Mouse (Mus musculus): ENCODE data around the gene Il17ra. TPM values are rescaled to one million over a fixed set of nuclear protein-coding genes. Genes with fewer than 3 reads are reported as not detected.
A peak's percentile ranks its signal among the peaks of the same experiment; 100 is the strongest.

The Il17ra gene
- total and polyA plus RNA-seq, 3 experiments = 4.4 to 10.3 (median 6.0) TPM

DNA sequence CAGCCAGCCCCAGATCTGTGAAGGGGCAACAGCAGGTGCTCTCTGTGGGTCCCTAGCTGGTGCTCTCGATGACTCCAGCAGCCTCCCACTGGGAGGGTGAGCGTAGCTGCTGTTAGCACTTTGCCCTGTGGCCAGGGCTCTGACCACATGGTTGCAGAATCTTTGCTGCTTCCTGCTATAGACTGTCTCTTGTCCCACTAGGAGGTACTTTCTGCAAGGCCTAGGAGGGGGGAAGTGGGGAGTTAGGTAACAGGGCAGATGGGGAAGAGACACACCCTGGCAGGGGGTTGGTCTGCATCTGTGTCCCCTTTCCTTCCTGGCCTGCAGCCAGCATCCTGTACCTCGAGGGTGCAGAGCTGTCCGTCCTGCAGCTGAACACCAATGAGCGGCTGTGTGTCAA, 10.4 kb downstream of the Il17ra start:
- no peak for TF ChIP-seq CTCF (IDR thresholded peaks at IDR 0.05; ENCODE audit: low read depth, low read length)
- H3K36me3 ChIP-seq (replicated peaks) = peaks cover 72% of the 10 kb centered on the region
- H3K9me3 ChIP-seq (replicated peaks) = no peaks in the 10 kb centered on the region
- ATAC-seq (ENCODE audit: extremely low read depth, insufficient number of reproducible peaks, low FRiP score, poor library complexity, severe bottlenecking) (no peak), DNase-seq (ENCODE audit: low spot score) (no peak)
- peaks cover 23% of the 10 kb centered on the region for H3K4me1 ChIP-seq (ENCODE audit: insufficient read depth, low read depth, low read length)
- H3K27me3 ChIP-seq (ENCODE audit: insufficient read depth, low read length) = no peaks in the 10 kb centered on the region
- H3K4me3 ChIP-seq (ENCODE audit: low read depth, low read length) = no peak overlapping the region

GRCm38 (mm10) chr6:120475288-120475687, 12.2 kb downstream of the Il17ra start:
- Histone ChIP-seq H3K36me3 (replicated peaks) (peaks cover 87% of the 10 kb centered on the region), H3K9me3 (replicated peaks) (no peaks in the 10 kb centered on the region), H3K27me3 (ENCODE audit: insufficient read depth, low read length) (no peaks in the 10 kb centered on the region), H3K4me3 (ENCODE audit: low read depth, low read length) (no peak overlapping the region), H3K4me1 (ENCODE audit: insufficient read depth, low read depth, low read length) (peaks cover 17% of the 10 kb centered on the region)
- DNase-seq (ENCODE audit: low spot score) = no peak
- no peak for ATAC-seq (ENCODE audit: extremely low read depth, insufficient number of reproducible peaks, low FRiP score, poor library complexity, severe bottlenecking)
- no peak for TF ChIP-seq GATA1 (IDR thresholded peaks at IDR 0.05; ENCODE audit: borderline replicate concordance, low read length)
- TF ChIP-seq POLR2AphosphoS5 (IDR thresholded peaks at IDR 0.05; ENCODE audit: insufficient replicate concordance, low read depth, low read length) = no peak
- TF ChIP-seq GATA2 (IDR thresholded peaks at IDR 0.05; ENCODE audit: borderline replicate concordance, low read depth, low read length) = no peak
- no peak for TF ChIP-seq TAL1 (conservative IDR thresholded peaks at IDR 0.05; ENCODE audit: low read depth, low read length)
- TF ChIP-seq CTCF (IDR thresholded peaks at IDR 0.05; ENCODE audit: low read depth, low read length) = no peak

- no peak overlapping the region for H3K4me3 ChIP-seq (ENCODE audit: low read depth, low read length)
- no peak for TF ChIP-seq GATA2 (IDR thresholded peaks at IDR 0.05; ENCODE audit: borderline replicate concordance, low read depth, low read length)
- no peak for TF ChIP-seq POLR2AphosphoS5 (IDR thresholded peaks at IDR 0.05; ENCODE audit: insufficient replicate concordance, low read depth, low read length)
- no peak for TF ChIP-seq TAL1 (conservative IDR thresholded peaks at IDR 0.05; ENCODE audit: low read depth, low read length)
- no peak for TF ChIP-seq CTCF (IDR thresholded peaks at IDR 0.05; ENCODE audit: low read depth, low read length)
- TF ChIP-seq GATA1 (IDR thresholded peaks at IDR 0.05; ENCODE audit: borderline replicate concordance, low read length) = no peak
- peaks cover 12% of the 10 kb centered on the region; the same call in 1 of the 2 replicates for H3K4me1 ChIP-seq (ENCODE audit: insufficient read depth, low read depth, low read length)
- no peaks in the 10 kb centered on the region for H3K27me3 ChIP-seq (ENCODE audit: insufficient read depth, low read length)
- ATAC-seq (ENCODE audit: extremely low read depth, insufficient number of reproducible peaks, low FRiP score, poor library complexity, severe bottlenecking) (no peak), DNase-seq (ENCODE audit: low spot score) (no peak)
- peaks cover 95% of the 10 kb centered on the region for H3K36me3 ChIP-seq (replicated peaks)
- no peaks in the 10 kb centered on the region for H3K9me3 ChIP-seq (replicated peaks)
Observed at GRCm38 (mm10) chr6:120479302-120479701, 16.3 kb downstream of the Il17ra start.

GRCm38 (mm10) chr6:120480361-120480760, 17.3 kb downstream of the Il17ra start:
- TF ChIP-seq POLR2AphosphoS5 (IDR thresholded peaks at IDR 0.05; ENCODE audit: insufficient replicate concordance, low read depth, low read length) = no peak
- TF ChIP-seq GATA2 (IDR thresholded peaks at IDR 0.05; ENCODE audit: borderline replicate concordance, low read depth, low read length) = no peak
- no peak for TF ChIP-seq TAL1 (conservative IDR thresholded peaks at IDR 0.05; ENCODE audit: low read depth, low read length)
- TF ChIP-seq GATA1 (IDR thresholded peaks at IDR 0.05; ENCODE audit: borderline replicate concordance, low read length) = no peak
- no peak for TF ChIP-seq CTCF (IDR thresholded peaks at IDR 0.05; ENCODE audit: low read depth, low read length)
- Histone ChIP-seq H3K27me3 (ENCODE audit: insufficient read depth, low read length) (no peaks in the 10 kb centered on the region), H3K36me3 (replicated peaks) (peaks cover 87% of the 10 kb centered on the region), H3K4me1 (ENCODE audit: insufficient read depth, low read depth, low read length) (peaks cover 19% of the 10 kb centered on the region), H3K9me3 (replicated peaks) (no peaks in the 10 kb centered on the region), H3K4me3 (ENCODE audit: low read depth, low read length) (no peak overlapping the region)
- ATAC-seq (ENCODE audit: extremely low read depth, insufficient number of reproducible peaks, low FRiP score, poor library complexity, severe bottlenecking) (no peak), DNase-seq (ENCODE audit: low spot score) (no peak)

DNA sequence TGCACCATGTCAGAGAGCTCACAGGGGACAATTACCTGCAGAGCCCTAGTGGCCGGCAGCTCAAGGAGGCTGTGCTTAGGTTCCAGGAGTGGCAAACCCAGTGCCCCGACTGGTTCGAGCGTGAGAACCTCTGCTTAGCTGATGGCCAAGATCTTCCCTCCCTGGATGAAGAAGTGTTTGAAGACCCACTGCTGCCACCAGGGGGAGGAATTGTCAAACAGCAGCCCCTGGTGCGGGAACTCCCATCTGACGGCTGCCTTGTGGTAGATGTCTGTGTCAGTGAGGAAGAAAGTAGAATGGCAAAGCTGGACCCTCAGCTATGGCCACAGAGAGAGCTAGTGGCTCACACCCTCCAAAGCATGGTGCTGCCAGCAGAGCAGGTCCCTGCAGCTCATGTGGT, 18.5 kb downstream of the Il17ra start:
- ATAC-seq (ENCODE audit: extremely low read depth, insufficient number of reproducible peaks, low FRiP score, poor library complexity, severe bottlenecking) (no peak), DNase-seq (ENCODE audit: low spot score) (no peak)
- Histone ChIP-seq H3K4me1 (ENCODE audit: insufficient read depth, low read depth, low read length) (peaks cover 19% of the 10 kb centered on the region), H3K4me3 (ENCODE audit: low read depth, low read length) (no peak overlapping the region), H3K36me3 (replicated peaks) (peaks cover 75% of the 10 kb centered on the region), H3K9me3 (replicated peaks) (no peaks in the 10 kb centered on the region), H3K27me3 (ENCODE audit: insufficient read depth, low read length) (no peaks in the 10 kb centered on the region; the same call in 1 of the 2 replicates)
- TF ChIP-seq TAL1 (conservative IDR thresholded peaks at IDR 0.05; ENCODE audit: low read depth, low read length) = no peak
- TF ChIP-seq CTCF (IDR thresholded peaks at IDR 0.05; ENCODE audit: low read depth, low read length) = 0 out of 2 replicates have a peak, but pooled peaks have one; percentile 15

DNA sequence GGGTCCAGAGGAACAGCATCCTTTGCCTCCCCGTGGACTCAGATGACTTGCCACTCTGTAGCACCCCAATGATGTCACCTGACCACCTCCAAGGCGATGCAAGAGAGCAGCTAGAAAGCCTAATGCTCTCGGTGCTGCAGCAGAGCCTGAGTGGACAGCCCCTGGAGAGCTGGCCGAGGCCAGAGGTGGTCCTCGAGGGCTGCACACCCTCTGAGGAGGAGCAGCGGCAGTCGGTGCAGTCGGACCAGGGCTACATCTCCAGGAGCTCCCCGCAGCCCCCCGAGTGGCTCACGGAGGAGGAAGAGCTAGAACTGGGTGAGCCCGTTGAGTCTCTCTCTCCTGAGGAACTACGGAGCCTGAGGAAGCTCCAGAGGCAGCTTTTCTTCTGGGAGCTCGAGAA, 19.0 kb downstream of the Il17ra start:
- Histone ChIP-seq H3K4me3 (ENCODE audit: low read depth, low read length) (no peak overlapping the region), H3K36me3 (replicated peaks) (peaks cover 70% of the 10 kb centered on the region), H3K4me1 (ENCODE audit: insufficient read depth, low read depth, low read length) (peaks cover 21% of the 10 kb centered on the region), H3K9me3 (replicated peaks) (no peaks in the 10 kb centered on the region), H3K27me3 (ENCODE audit: insufficient read depth, low read length) (no peaks in the 10 kb centered on the region; the same call in 1 of the 2 replicates)
- no peak for DNase-seq (ENCODE audit: low spot score)
- no peak for ATAC-seq (ENCODE audit: extremely low read depth, insufficient number of reproducible peaks, low FRiP score, poor library complexity, severe bottlenecking)
- TF ChIP-seq GATA2 (IDR thresholded peaks at IDR 0.05; ENCODE audit: borderline replicate concordance, low read depth, low read length) (no peak), GATA1 (IDR thresholded peaks at IDR 0.05; ENCODE audit: borderline replicate concordance, low read length) (no peak), POLR2AphosphoS5 (IDR thresholded peaks at IDR 0.05; ENCODE audit: insufficient replicate concordance, low read depth, low read length) (no peak), CTCF (IDR thresholded peaks at IDR 0.05; ENCODE audit: low read depth, low read length) (no peak), TAL1 (conservative IDR thresholded peaks at IDR 0.05; ENCODE audit: low read depth, low read length) (no peak)

DNA sequence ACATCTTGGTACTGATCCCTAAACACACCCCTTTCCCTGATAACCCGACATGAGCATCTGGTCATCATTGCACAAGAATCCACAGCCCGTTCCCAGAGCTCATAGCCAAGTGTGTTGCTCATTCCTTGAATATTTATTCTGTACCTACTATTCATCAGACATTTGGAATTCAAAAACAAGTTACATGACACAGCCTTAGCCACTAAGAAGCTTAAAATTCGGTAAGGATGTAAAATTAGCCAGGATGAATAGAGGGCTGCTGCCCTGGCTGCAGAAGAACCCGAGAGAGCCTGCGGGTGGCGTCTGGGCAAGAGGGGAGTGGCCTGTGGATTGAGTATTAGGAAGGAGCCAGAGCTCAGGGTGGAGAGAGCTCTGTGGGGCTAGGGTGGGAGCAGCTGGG, 19.7 kb downstream of the Il17ra start:
- DNase-seq (ENCODE audit: low spot score) = no peak

More for the DNA sequence above, 19.7 kb downstream of the Il17ra start:
- no peaks in the 10 kb centered on the region; the same call in 1 of the 2 replicates for H3K27me3 ChIP-seq (ENCODE audit: insufficient read depth, low read length)
- peaks cover 63% of the 10 kb centered on the region for H3K36me3 ChIP-seq (replicated peaks)
- peaks cover 22% of the 10 kb centered on the region for H3K4me1 ChIP-seq (ENCODE audit: insufficient read depth, low read depth, low read length)
- ATAC-seq (ENCODE audit: extremely low read depth, insufficient number of reproducible peaks, low FRiP score, poor library complexity, severe bottlenecking) = no peak
- no peak for TF ChIP-seq GATA1 (IDR thresholded peaks at IDR 0.05; ENCODE audit: borderline replicate concordance, low read length)
- no peak for TF ChIP-seq GATA2 (IDR thresholded peaks at IDR 0.05; ENCODE audit: borderline replicate concordance, low read depth, low read length)
- no peak for TF ChIP-seq TAL1 (conservative IDR thresholded peaks at IDR 0.05; ENCODE audit: low read depth, low read length)
- TF ChIP-seq CTCF (IDR thresholded peaks at IDR 0.05; ENCODE audit: low read depth, low read length) = no peak
- H3K4me3 ChIP-seq (ENCODE audit: low read depth, low read length) = no peak overlapping the region
- no peaks in the 10 kb centered on the region for H3K9me3 ChIP-seq (replicated peaks)

Data from G1E (cell line).